Mouse (Mus musculus): Measurements from ENCODE around the gene Fkbp8.

The Fkbp8 gene

DNA sequence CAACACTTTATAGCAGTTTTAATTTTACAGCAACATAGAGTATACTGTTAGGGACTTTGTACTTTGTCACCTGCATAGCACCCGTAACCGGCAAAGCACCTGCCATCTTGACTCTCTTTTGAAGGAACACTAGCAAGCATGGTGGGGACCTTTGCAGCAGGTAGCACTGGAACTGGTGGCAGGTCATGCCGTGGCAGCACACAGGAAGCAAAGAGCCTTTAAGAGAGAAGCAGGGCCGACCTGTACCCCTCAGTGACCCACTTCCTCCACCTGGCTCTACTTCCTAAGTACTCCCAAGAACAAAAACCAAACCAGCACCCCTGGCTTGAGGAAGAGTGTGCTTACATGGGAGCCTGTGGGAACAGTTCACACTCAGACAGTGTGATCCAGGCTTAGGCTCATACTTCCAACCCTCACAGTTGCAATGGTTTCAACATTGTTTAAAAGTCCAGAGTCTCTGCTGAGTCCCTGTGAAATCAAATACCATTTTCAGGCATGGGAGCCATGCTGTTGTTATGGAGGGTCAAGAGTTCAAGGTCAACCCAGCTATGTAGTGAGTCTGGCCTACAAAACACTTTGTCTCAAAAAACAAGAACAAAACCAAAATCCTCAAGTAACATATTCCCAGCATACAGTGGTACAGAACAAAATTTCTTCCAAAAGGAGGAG, 27.7 kb downstream of the Fkbp8 start:
- no peak for DNase-seq (ENCODE audit: low spot score in 2 of 2)

DNA sequence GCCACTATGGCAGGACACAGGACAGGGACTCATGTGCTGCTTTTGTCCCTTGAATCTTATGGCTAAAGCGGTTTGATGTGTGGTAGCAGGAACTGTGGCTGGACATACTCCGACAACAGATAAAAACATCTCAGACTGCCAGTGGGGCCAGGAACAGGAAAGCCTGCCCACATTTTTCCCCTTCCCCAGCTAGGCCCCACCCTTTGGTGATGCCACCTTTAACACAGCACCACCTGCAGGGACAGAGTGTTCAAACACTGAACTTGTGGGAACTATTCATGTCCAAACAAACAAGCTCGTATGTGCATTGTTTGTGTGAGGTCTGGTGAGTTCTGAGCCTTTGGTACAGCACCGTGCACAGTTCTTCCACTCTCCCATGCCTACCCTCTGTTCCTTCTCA, 30.8 kb downstream of the Fkbp8 start:
- DNase-seq (ENCODE audit: low spot score in 2 of 2): no peak

- no peak for DNase-seq (ENCODE audit: low spot score in 2 of 2)
These were observed 31.5 kb downstream of the Fkbp8 start for GRCm38 (mm10) chr8:70558983-70559382.

DNA sequence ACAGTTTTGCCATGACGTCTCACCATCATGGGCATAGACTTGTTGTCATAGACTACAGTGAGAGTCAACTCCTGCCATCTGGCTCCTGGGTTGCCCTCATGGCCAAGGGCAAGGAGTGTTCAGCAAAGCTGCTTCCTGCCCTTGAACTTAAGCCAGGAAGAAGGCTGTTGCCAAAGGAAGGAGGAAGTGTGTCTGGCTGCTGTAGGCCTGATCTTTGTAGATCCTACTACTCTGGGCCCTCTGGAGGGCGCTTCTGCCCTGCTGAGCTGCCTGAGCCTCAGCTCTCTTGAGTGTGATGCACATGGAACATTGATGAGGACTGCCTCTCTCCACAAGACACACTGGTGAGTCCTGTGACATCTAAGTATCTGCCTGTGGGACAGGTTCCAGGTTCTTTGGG, 32.6 kb downstream of the Fkbp8 start:
- no peak for DNase-seq (ENCODE audit: low spot score in 2 of 2)

- no peak for DNase-seq (ENCODE audit: low spot score in 2 of 2)
These were observed 33.0 kb downstream of the Fkbp8 start for GRCm38 (mm10) chr8:70560564-70560963.

GRCm38 (mm10) chr8:70561357-70561756, 33.8 kb downstream of the Fkbp8 start:
- no peak for DNase-seq (ENCODE audit: low spot score in 2 of 2)

- DNase-seq (ENCODE audit: low spot score in 2 of 2): no peak
These were observed 34.4 kb downstream of the Fkbp8 start for GRCm38 (mm10) chr8:70561809-70562535.

- DNase-seq (ENCODE audit: low spot score in 2 of 2): no peak
These were observed 35.3 kb downstream of the Fkbp8 start for GRCm38 (mm10) chr8:70562802-70563201.

DNA sequence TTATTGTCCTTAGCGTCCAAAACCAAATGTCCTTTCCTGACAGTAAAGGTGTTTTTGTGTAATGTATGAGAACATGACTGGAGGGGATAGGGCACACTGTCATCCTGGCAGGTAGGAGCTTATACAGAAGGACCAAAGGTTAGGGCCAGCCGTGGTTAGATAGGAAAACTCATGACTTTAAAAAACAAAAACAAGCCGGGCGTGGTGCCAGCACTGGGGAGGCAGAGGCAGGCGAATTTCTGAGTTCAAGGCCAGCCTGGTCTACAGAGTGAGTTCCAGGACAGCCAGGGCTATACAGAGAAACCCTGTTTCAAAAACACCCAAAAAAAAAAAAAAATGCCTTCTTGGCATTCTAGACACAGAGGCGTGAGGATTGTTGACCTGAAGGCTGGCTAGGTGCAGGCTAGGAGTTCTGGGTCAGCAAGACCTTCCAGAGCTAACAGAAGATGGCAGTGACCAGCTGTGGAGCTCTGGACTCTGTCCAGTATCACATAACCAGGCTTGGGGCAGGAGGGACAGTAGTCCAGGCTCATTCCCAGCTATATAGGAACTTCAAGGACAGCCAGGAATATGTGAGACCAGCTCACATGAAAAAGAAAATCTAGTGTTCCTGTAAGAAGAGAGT, 36.4 kb downstream of the Fkbp8 start:
- DNase-seq (ENCODE audit: low spot score in 2 of 2): no peak

- DNase-seq (ENCODE audit: low spot score in 2 of 2): no peak
These were observed 37.2 kb downstream of the Fkbp8 start for GRCm38 (mm10) chr8:70564696-70565235.

DNA sequence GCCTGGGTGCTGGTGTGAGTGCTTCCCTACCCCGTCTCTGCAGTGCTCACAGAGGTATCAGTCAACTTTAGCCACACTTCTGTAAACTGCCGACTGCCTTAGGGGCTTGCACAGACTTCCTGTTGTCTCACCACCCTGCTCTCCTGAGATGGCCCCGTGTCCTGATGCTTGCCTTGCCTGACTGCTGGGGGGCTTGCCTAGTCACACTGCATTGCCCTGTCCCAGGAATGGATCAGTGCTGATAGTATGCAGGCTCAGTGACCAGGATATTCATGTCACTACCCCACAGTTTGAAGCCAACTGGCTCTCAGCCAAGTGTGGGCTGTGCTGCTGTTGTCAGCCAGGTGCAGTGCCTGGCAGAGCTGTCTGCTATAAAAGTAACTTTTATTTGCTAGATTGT, 38.0 kb downstream of the Fkbp8 start:
- DNase-seq (ENCODE audit: low spot score in 2 of 2): no peak

GRCm38 (mm10) chr8:70570360-70570759, 42.8 kb downstream of the Fkbp8 start:
- DNase-seq (ENCODE audit: low spot score in 2 of 2): no peak

GRCm38 (mm10) chr8:70570990-70571389, 43.5 kb downstream of the Fkbp8 start:
- DNase-seq (ENCODE audit: low spot score in 2 of 2): no peak

GRCm38 (mm10) chr8:70574302-70574701, 46.8 kb downstream of the Fkbp8 start:
- no peak for DNase-seq (ENCODE audit: low spot score in 2 of 2)

GRCm38 (mm10) chr8:70574915-70575314, 47.4 kb downstream of the Fkbp8 start:
- no peak for DNase-seq (ENCODE audit: low spot score in 2 of 2)

- no peak for DNase-seq (ENCODE audit: low spot score in 2 of 2)
These were observed 49.7 kb downstream of the Fkbp8 start for GRCm38 (mm10) chr8:70577207-70577606.

DNA sequence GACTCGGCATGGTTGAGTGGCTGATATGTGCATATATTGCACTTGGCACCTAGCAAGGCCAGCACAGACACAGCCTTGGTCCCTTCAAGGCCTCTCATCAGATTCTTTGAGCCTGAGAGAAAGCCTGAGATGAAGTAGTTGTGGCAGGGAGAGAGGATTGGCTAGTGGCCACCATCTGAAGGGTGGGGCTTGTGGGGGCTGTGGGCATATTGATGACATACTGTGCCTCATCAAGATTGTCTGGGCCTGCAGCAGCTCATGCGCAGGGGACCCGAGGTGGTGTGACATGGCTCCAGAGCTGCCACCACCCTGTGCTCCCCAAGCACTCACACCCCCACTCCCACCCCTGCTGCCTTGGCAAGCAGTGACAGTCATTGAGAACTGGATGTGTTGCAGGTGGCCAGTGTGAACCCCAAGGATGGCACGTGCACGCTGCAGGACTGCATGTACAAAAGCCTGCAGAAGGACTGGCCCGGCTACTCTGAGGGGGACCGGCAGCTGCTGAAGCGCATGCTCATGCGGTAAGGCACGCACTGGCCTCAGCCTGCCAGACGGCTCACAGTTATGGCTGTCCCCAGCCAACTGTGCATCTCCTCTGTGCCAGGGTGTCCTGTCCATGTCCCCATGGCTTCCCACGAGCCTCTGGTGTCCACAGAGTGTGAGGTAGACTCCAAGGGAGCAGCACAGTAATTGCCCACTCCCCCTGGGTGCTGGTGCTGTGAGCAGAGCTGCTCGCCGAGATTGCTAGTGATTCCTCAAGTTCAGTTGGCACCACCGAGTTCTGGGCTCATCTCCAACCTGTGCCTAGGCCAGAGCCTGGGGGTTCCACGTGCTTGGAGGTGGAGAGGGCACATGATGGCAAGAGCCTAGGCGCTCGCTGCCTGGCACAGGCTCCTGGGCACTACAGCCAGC, 56.2 kb downstream of the Fkbp8 start:
- DNase-seq (ENCODE audit: low spot score in 2 of 2): no peak

DNA sequence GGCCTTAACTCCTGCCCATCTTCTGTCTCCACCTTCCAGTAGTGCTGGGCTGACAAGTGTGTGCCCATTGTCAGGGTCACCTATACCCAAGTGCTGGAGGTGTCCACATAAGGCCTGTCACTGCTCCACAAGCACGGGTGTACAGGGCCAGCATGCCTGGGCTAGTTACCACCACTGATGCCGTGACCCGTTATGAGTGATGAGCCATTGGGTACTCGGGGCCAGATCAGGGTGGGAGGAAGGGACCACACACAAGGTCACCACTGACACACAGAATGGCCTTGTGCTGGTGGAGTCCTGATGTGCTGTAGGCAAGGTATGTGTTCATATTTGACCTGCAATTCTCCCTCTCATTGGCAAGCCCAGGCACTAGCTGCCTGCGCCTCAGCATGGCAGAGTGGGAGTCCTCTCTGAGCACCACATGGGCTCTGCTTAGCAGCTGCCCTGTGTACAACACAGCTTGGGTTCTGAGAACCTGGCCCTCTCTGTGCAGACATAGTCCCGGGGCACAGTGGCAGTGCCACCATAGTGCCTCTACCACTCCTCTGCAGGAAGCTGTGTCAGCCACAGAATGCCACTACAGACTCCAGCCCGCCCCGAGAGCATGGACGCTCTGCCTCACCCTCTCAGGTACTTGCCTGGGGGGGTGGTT, 57.2 kb downstream of the Fkbp8 start:
- no peak for DNase-seq (ENCODE audit: low spot score in 2 of 2)

Data from frontal cortex, postnatal 36 days (tissue).